Mouse (Mus musculus): ENCODE measurements at regions not wholly inside any gene's neighbourhood (a gene's known extent, or its start where the extent isn't known, plus 50 kb on each side); places are given as distances from the start of the nearest gene placed in this dataset.

DNA sequence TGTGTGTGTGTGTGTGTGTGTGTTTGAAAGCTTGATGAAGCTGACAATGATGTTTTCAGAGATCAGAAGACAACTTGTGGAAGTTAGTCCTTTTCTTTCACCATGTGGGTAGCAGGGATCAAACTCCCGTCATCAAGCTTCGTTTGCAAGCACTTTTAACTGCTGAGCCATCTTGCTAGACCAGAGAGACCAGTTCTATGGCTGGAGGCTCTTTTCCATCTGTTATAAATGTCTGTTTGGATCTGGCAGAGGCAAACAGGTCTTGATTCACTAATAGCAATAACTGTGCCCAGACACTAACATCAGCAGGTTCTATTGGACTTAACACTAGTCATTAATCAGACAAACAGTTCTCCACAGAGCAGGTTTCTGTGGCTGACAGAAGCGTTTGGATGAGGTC is 150.1 kb upstream of the Stmnd1 start:
- no peak for DNase-seq (ENCODE audit: low spot score)

DNA sequence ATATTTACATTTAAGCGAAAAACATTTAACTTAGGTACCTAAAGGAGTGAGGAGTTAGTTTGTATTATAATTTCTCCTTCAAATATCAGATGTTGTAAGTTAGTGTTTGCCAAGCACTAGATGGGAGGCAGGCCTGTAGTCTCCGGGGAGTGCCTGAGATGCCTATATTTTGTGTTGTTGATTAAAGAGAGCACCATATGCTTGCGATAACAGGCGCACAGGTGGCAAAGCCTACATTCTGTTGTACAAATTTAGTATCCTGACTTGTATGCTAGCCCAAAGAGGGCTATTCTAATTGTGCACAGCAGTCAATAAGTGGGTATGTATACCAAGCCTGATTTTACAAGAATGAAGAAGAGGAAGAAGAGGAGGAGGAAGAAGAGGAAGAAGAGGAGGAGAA is 151.8 kb upstream of the Atxn1 start:
- DNase-seq (ENCODE audit: low spot score): no peak

DNA sequence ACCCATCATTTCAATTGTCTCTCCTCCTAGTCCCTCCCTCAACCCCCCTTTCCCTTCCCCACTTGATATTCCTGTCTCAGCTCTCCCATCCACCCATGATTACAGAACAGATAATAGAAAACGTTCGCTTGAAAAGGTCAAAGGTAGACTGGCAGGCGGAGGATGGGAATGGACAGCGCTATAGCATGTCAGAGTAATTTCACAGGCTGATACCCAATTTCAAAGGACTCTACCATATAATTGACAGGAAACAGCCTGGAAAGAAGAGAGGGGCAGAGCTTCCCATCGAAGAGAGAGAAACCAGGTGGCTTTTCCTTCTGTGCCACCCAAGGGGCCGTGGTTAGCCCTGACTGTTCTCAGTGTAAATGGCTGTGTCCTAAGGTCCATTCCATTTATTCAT is 140.2 kb upstream of the Atxn1 start:
- no peak for DNase-seq (ENCODE audit: low spot score)

DNA sequence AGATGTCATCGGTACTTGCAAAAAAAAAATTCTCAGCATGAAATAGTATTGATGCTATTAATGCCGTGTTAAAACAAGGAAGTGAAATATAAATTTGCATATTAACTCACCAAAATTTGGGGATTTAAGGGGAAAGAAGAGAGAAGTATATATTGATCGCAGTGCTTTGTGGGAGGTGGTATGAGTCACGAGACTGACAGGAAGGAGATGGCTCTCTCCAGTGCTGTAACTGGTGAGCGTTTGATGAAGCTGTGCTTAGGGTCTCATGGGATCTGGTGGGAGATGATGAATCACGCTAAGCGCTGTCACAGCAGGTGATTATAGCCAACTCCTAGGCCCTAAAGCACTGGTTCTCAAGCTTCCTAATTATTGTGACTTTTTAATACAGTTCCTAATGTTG is 133.8 kb upstream of the Atxn1 start:
- DNase-seq (ENCODE audit: low spot score): no peak

DNA sequence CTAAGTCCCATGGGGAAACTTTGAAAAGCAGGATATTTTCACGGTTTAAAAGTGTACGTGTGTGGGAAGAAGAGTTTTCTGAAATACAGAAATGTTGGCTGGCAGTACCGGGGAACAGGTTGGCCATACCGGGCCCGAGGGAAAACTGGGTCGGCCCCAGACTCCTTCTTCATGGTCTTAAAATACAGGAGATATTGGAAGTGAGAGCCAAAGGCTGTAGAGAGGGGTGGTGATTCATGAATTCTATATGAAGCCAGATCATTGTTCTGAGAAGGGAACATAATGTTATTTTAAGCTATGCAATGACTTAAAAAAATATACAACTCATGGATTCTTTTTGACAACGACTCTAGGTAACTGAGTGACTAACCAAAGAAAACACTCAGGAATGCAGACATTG is 133.3 kb upstream of the Atxn1 start:
- no peak for DNase-seq (ENCODE audit: low spot score)

DNA sequence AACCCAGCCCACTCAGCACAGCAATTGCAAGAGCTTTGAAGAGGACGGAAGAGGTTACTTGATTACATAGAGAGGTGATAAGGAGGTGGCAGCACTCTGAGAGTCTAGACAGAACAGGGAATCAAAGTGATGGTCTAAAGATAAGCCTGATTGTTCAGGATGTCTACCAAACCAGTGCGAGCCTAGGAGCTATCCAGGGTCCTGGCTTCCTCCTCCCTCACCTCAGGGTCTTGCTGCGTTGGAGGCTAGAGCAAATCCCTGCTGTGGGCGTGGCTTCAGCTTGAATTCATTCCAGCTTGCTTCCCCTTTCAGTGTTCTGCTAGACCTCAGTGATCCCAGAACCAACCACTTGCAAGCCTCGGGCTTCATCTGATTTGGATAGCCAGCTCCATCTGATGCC is 132.2 kb upstream of the Atxn1 start:
- DNase-seq (ENCODE audit: low spot score): no peak

DNA sequence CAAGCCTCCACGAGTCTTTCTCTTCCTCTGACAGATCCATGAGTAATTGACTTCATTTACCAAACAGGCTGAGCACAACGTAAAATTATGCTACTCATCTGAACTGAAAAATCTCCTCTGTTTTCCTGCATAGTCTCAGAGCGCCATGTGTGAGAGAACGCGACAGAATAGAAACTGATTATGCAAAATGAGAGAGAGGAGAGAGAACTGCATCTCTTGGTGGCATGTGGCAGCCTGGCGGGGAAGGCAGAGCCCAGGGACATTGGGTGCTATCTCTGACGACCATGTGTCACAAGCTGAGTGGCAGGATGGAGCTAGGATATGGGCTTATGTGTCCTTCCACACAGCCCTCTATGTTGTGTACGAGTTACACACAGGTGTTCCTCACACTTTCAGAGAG is 131.6 kb upstream of the Atxn1 start:
- no peak for DNase-seq (ENCODE audit: low spot score)

DNA sequence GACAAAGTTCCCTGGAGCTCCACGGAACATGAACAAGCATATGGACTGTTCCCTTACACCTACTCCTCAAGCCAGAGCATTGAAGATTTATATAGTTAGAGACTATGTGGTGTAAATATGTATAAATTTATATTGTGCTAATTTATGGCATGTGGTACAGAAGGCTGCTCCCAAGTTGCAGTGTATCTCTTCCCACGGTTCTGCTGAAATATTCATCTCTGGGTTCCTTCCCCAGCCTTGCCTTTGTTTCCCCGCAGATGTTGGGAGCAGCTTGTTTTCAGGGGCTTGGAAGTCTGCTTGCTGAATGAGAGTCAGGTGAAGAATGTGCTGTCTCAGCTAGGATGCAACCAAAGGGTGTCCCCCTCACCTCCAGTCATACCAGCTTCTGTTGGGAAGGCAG is 128.0 kb upstream of the Atxn1 start:
- no peak for DNase-seq (ENCODE audit: low spot score)

DNA sequence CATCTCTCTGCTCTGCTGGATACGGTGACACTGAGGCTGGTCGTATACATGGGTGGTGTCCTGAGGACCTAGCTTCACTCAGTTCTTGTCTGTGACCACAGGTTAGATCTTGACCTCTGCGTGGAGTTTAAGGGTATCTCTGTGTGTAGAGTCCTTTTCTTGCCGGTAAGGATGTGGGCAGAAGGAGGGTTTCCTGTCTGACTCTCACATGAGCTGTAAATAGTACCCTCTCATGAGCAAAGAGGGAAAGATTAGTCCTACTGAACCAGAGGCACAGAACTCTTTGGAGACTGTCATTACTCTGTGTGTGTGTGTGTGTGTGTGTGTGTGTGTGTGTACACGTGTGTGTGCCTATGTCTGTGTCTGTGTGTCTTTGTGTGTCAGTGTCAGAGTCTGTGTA is 126.3 kb upstream of the Atxn1 start:
- no peak for DNase-seq (ENCODE audit: low spot score)

DNA sequence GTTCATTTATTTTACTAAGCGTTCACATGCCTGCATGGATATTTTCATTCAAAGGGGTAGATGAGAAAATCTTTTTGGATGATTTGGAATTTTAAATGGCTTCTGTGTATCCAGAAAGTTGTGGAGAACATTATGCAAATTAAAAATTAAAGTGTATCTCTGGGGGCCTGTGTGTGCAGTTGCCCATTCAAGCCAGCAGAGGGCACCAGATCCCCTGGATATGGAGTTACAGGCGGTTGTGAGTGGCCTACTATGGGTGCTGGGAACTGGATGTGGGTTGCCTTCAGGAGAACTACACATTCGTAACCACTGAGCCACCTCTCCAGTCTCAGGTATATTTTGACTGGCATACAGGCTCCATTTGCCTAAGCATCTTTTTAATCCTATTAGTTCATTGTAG is 123.4 kb upstream of the Atxn1 start:
- no peak for DNase-seq (ENCODE audit: low spot score)

DNA sequence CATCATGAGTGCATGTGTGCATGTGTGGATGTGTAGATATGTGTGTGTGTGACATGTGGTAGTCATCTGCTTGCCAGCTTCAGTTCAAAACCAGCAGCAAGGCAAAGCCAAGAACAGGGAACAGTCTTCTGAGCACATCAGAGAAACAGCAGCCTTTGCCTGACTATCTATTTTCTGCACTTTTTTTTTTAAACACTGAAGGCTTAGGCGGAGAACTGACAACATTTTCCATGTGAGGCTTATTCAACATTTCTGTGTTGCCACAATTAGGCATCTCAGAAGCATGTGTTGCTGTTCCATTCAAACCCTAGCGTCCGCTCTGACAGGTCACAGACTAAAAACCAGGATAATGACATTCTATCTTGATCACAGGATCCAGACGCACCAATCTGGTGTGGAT is 122.9 kb upstream of the Atxn1 start:
- DNase-seq (ENCODE audit: low spot score): no peak

DNA sequence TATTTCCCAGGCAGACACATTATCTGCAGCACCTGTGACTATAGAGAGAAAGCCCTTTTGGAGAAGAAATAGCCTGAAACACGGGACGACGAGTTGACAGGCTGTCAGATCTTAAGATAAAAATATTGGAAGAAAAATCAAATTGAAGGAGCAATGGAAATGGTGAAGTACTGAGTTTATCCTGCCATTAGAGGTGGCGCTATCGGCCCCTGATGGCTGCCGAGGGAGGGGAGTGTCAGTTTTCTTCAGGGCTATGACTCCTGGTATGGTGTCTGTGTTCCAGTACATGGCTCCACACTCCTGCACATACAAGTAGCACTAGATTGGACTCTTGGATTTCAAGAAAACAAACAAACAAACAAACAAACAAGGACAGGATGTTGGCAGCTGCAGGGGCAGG is 112.1 kb upstream of the Atxn1 start:
- DNase-seq (ENCODE audit: low spot score): no peak

DNA sequence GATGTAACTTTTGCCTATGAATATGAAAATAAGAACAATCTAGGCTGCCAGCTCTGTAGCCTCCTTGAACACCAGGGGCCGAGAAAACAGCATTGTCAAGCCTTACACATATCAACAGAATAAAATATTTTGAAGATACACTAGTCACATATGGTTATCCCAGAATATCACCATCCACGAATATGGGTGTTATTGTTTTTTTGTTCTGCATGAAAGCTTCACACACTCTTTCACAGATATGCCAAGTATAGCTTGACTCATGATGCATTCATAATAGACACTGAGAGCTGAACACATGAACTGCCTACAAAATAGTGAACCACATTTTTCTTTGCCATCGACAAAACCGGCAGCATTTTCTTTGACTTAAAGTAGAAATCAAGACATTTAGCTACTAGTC is 106.9 kb upstream of the Atxn1 start:
- DNase-seq (ENCODE audit: low spot score): no peak

DNA sequence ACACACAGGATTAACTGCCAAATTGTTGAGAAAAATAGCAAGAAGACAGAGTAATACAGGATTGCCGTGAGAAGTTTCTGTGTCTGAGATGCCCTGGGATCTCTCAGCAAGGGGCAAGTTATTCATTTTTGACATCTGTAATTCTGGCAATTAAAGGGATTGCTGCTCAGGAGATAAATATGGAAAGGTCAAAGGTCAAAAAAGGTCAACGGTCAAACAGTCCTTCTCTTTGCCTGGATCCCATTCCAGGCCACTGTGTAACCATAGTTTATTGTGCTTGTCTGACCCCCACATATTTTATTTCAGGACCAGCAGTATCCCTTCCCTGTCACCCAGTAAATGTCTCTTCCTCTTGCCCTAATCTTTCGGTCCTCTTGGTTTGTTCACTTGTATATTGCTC is 104.8 kb upstream of the Atxn1 start:
- DNase-seq (ENCODE audit: low spot score): no peak

DNA sequence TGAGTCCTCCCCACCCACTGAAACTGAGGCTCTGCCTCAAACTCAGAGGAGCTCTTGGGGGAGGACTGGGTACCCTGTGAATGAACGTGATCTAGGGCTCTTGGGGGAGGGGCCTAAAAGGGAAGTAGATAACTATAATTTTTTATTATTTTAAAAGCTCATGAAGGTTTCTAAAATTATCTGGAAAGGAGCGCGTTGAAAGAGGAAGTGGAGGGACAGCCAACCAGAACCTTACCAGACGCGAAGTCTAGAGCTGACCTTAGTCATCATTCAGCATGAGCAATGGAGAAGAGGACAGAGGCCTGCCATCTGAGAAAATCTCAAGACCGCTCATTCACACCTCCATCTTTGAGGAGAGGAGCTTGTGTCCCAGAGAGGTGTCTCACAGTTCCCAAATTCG is 98.0 kb upstream of the Atxn1 start:
- no peak for DNase-seq (ENCODE audit: low spot score)

DNA sequence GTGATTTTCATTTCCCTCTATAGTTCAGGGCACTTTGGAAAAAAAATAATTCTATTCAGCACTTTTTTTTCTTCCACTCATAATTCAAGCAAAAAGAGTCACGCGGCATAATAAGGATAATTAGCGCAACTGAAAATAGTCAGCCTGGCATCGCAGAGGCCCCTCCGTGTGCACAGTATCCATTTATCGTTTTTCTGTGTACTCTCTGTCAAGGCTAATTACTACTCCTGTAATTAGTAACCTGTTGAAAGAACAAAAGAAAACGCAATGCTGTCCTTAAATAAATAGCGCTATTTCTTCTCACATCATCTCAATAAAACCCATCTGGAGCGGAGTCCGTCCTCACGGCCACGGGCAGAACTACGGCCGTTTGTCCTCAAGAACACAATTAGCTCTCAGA is 95.1 kb upstream of the Atxn1 start:
- DNase-seq (ENCODE audit: low spot score): no peak

DNA sequence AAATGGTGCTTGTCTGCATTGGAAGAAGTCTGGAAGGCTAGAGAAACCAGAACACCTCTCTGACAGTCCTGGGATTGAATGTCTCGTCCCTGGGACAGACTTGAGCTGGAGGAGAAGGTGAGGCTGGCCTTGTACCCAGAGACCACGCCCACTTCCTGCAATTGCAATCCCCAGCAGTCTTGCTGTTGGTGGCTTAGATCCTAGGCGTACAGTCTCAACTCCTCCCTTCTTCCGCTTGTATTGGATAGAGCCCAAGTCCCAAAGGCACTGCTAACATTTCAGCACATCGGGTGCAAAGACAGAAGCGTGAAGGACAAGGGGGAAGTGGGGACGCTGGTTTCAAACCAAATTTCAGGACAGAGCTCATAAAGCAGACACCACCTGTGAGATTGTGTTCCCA is 94.1 kb upstream of the Atxn1 start:
- DNase-seq (ENCODE audit: low spot score): no peak

DNA sequence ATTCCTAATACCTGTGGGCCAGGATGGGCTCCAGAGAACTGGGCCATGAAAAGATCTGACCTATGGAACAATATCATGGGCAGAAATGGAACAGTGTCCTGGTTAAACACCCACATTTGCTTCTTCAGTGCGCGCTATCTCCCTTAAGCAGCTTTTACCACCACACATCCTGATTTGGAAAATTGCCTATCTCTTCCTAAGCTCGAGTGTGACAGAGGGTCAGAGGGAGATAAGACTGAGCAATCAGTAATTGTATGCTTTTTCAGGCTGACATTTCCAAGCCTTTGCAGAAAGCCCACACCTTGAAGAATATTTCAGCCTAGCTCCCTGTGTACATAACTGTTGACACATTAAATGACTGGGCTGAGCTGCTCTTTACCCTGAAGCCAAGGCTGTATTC is 93.5 kb upstream of the Atxn1 start:
- no peak for DNase-seq (ENCODE audit: low spot score)

DNA sequence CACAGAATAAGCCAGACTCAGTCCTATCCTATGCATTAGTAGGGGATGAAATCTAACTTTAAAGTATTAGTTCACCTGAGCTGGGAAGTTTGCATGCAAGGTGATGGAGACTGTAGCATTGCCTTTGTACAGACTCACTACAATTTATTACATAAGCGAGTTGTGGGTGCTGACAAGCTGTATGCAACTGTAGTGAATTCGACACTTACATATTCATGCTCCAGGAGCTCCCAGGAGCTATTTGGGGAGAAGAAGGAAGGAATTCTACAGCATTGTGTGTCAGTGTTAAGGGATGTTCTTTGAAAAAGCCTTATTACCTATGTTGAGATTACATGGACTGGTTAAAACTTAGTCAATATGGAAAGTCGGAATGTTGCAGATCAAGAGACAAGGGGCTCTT is 90.6 kb upstream of the Atxn1 start:
- no peak for DNase-seq (ENCODE audit: low spot score)

DNA sequence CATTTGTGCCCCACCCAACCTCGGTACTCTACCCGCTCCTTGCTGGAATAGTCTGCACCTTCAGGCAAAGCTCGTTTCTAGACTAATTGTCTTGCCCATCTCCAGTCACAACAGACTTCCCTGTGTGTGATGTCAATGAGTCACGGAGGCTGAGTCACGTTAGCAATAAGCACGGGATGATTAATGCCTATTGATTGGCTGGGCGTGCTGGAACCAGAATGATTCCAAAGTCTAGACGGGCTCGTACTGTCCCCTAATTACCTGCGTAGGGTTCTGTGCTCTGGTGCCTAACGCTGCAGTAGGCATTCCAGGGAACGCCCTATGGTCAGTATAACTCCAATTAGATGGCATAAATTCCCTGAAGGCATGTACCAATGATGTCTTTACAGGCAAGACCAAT is 78.8 kb upstream of the Atxn1 start:
- no peak for DNase-seq (ENCODE audit: low spot score)

DNA sequence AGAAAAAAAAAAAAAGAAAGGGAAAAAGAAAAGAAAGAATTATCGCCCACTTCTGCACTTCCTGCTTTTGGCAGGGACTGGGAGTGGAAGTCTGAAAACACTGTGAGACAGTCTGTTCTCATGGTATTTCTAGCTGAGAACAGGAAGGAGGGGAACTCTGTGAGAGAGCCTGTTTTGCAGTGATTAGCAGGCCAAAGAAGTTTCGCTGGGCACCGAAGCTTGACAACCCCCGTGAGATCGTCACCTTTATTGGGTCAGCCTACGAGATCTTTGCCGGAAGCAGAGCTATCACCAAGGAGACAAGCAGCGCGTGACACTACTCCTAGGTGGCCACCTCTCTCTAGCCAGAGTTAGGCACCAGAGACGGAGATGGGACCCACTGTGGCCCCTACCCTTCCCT is 78.2 kb upstream of the Atxn1 start:
- DNase-seq (ENCODE audit: low spot score): no peak

DNA sequence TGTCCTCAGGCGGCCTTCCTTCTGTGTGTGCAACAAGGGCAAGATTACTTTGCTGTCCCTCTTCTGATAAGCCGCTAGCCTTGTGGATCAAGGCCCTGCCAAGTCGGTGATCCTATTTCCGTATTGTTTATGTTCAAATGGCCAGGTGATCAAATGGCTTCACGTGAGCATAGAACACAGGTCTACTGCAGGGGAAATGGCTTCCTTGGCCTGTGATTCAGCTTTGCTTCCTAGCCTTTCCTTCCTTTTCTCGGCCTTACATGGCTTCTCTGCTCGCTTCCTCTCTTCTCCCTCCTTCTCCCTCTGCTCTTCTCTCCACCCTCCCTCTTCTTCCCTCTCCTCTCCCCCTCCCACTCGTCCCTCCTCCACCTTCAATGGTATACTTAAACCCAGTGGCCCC is 77.4 kb upstream of the Atxn1 start:
- DNase-seq (ENCODE audit: low spot score): no peak

DNA sequence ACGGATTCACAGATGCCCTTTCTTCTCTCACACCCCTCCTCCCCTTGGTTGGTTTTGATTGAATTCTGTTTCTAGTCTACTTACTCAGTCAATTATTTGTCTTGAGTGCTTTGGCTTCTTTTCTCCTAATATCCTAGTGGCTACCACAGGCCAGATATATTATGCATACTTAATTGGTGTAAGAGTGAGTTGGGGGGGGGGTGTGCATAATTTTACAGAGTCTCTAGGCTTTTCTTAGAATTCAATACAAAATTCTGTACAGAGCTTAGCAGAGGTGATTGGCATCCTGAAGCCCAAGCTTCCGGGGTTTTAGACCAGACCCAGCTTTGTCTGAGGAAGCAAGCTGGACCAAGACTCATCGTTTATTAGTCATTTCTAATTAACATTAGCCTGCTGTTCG is 76.7 kb upstream of the Atxn1 start:
- no peak for DNase-seq (ENCODE audit: low spot score)

DNA sequence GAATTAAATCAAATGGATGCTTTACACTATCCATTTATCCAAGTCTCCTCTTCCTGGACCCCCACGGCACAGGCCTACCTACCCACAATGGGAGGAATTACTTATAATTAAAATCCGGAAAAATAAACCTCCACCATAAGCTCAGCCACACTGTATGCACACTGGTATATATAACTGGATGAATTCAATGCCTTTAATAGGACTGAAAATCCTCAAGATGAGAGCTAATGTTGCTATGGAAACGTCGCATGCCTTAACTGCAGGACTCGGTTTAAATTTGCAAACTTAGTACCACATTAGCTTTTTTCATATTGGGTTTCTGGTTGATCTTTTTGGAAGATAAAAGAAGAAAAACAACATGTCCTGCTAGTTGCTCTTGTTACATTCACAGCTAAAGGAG is 75.3 kb upstream of the Atxn1 start:
- DNase-seq (ENCODE audit: low spot score): no peak

All from urinary bladder, adult 2 months (tissue).